Mouse (Mus musculus) ES-E14 (cell line): ENCODE measurements around the gene Chst11. TPM values are rescaled to one million over a fixed set of nuclear protein-coding genes. Genes with fewer than 3 reads are reported as not detected.

Experiments used
- DNase-seq: peaks from one replicate; pipeline ENCODE4 v3.0.0-alpha.2; 2013; ENCODE audit warnings: low read depth, low spot score
- H3K27ac ChIP-seq: 2 replicates; pipeline ENCODE4 v1.5.1; 2012; ENCODE audit warnings: low read depth, mild to moderate bottlenecking, low read length, moderate library complexity, mixed read lengths; ENCODE audit not compliant: poor library complexity, insufficient read depth, severe bottlenecking
- H3K36me3 ChIP-seq: 2 replicates; pipeline ENCODE4 v1.6.1; 2012; ENCODE audit warnings: mild to moderate bottlenecking, low read length, moderate library complexity, mixed read lengths; ENCODE audit not compliant: control insufficient read depth, poor library complexity, insufficient read depth, severe bottlenecking
- H3K4me1 ChIP-seq, 2 experiments: fragments of 150-350 bp in 1 of 2; sonication (generic) in 1 of 2; 2 replicates each; pipeline ENCODE4 v1.6.1; 2012; ENCODE audit warnings: low read length in 2 of 2, mild to moderate bottlenecking in 1 of 2, mixed read lengths in 1 of 2; ENCODE audit not compliant: control insufficient read depth in 2 of 2, insufficient read depth in 2 of 2, poor library complexity in 1 of 2
- H3K4me3 ChIP-seq, 2 experiments: fragments of 150-350 bp in 1 of 2; sonication (generic) in 1 of 2; 2 replicates each; pipeline ENCODE4 v1.5.1; 2012; ENCODE audit warnings: low read length in 2 of 2, low read depth in 1 of 2, mild to moderate bottlenecking in 1 of 2, mixed read lengths in 1 of 2; ENCODE audit not compliant: insufficient read depth in 1 of 2, poor library complexity in 1 of 2, severe bottlenecking in 1 of 2
- H3K9ac ChIP-seq: 2 replicates; pipeline ENCODE4 v1.6.1; 2012; ENCODE audit warnings: low read depth, mild to moderate bottlenecking, low read length, mixed read lengths; ENCODE audit not compliant: poor library complexity, insufficient read depth, severe bottlenecking
- H3K9me3 ChIP-seq: fragments of 150-350 bp; sonication (generic); 2 replicates; pipeline ENCODE4 v1.6.1; 2012; ENCODE audit warnings: low read depth, mild to moderate bottlenecking, low read length; ENCODE audit not compliant: control insufficient read depth, insufficient read depth
- CHD2 ChIP-seq: IDR thresholded peaks from 2 replicates; pipeline ENCODE4 v1.6.1; 2014; ENCODE audit warnings: mild to moderate bottlenecking, low read depth, low read length, inconsistent platforms
- HCFC1 ChIP-seq: IDR thresholded peaks from 2 replicates; pipeline ENCODE4 v1.6.1; 2012; ENCODE audit warnings: low read length, inconsistent platforms, borderline replicate concordance; ENCODE audit not compliant: insufficient read depth
- MAFK ChIP-seq: IDR thresholded peaks from 2 replicates; pipeline ENCODE4 v1.6.1; 2014; ENCODE audit warnings: mild to moderate bottlenecking, low read depth, low read length, inconsistent platforms; ENCODE audit not compliant: insufficient read depth
- ZC3H11A ChIP-seq: IDR thresholded peaks from 2 replicates; pipeline ENCODE4 v1.6.1; 2012; ENCODE audit warnings: low read depth, mild to moderate bottlenecking, inconsistent platforms, low read length, borderline replicate concordance
- ZNF384 ChIP-seq: IDR thresholded peaks from 2 replicates; pipeline ENCODE4 v1.6.1; 2012; ENCODE audit warnings: low read depth, low read length, inconsistent platforms
- in situ Hi-C, 2 experiments: fragments of 600-800 bp; cut with MboI; formaldehyde crosslinking; loops; one replicate each; pipeline ENCODE4 v1.15.1; 2025; ENCODE audit warnings: low sequenced_read_pairs in 2 of 2, inconsistent platforms in 1 of 2; ENCODE audit not compliant: unreplicated experiment in 2 of 2
- total RNA-seq: library from RNA; depleted of rRNA; stranded (reverse); fragments of 300-350 nt; gene quantifications from 2 replicates; pipeline ENCODE4 v1.2.3, GENCODE M21; 2012

Chst11 gene
- total RNA-seq, 1 experiment: 8.6 TPM

- TF ChIP-seq CHD2 (no peak), HCFC1 (no peak)
- H3K9ac ChIP-seq: no peak overlapping the region
- H3K27ac ChIP-seq: no peak overlapping the region
- no peaks in the 10 kb centered on the region for H3K36me3 ChIP-seq
- H3K9me3 ChIP-seq: no peaks in the 10 kb centered on the region
- peaks cover 0 to 2% of the 10 kb centered on the region in 2 experiments; a peak in 1 of 4 replicates for H3K4me1 ChIP-seq
- in situ Hi-C loops: no loop called here
- no peak overlapping the region for H3K4me3 ChIP-seq
- no peak for DNase-seq
Measured at GRCm38 (mm10) chr10:83129624-83130218, 144.4 kb downstream of the Chst11 start.

- H3K9ac ChIP-seq: no peak overlapping the region
- H3K27ac ChIP-seq: no peak overlapping the region
- no peaks in the 10 kb centered on the region for H3K36me3 ChIP-seq
- TF ChIP-seq MAFK: no peak
- no peak for TF ChIP-seq HCFC1
- no peak for TF ChIP-seq CHD2
- TF ChIP-seq ZNF384: no peak
- no peak for TF ChIP-seq ZC3H11A
- in situ Hi-C loops: no loop called here
- H3K4me1 ChIP-seq: peaks cover 0 to 4% of the 10 kb centered on the region in 2 experiments; a peak in 1 of 4 replicates
- H3K4me3 ChIP-seq: no peak overlapping the region
- H3K9me3 ChIP-seq: no peaks in the 10 kb centered on the region
- no peak for DNase-seq
Measured at GRCm38 (mm10) chr10:83130611-83131010, 145.3 kb downstream of the Chst11 start.

GRCm38 (mm10) chr10:83131884-83132283 lies 146.6 kb downstream of the Chst11 start:
- Histone ChIP-seq H3K4me3 (no peak overlapping the region), H3K9me3 (no peaks in the 10 kb centered on the region), H3K4me1 (peaks cover 0 to 4% of the 10 kb centered on the region in 2 experiments; a peak in 1 of 4 replicates), H3K36me3 (no peaks in the 10 kb centered on the region), H3K27ac (no peak overlapping the region), H3K9ac (no peak overlapping the region)
- in situ Hi-C loops: no loop called here
- TF ChIP-seq ZNF384 (no peak), MAFK (no peak), CHD2 (no peak), ZC3H11A (no peak), HCFC1 (no peak)
- DNase-seq: no peak

GRCm38 (mm10) chr10:83133866-83134570 lies 148.7 kb downstream of the Chst11 start:
- Histone ChIP-seq H3K36me3 (no peaks in the 10 kb centered on the region), H3K4me3 (no peak overlapping the region)

GRCm38 (mm10) chr10:83134896-83135295 lies 149.6 kb downstream of the Chst11 start:
- peaks cover 0 to 4% of the 10 kb centered on the region in 2 experiments; a peak in 1 of 4 replicates for H3K4me1 ChIP-seq
- no peak for DNase-seq
- in situ Hi-C loops: no loop called here

More at GRCm38 (mm10) chr10:83133866-83134570, 148.7 kb downstream of the Chst11 start:
- TF ChIP-seq MAFK (no peak), ZNF384 (no peak), HCFC1 (no peak), CHD2 (no peak), ZC3H11A (no peak)
- DNase-seq: no peak
- H3K9me3 ChIP-seq: no peaks in the 10 kb centered on the region
- H3K4me1 ChIP-seq: peaks cover 0 to 4% of the 10 kb centered on the region in 2 experiments; a peak in 1 of 4 replicates
- in situ Hi-C loops: no loop called here
- H3K27ac ChIP-seq: no peak overlapping the region
- no peak overlapping the region for H3K9ac ChIP-seq

More at GRCm38 (mm10) chr10:83134896-83135295, 149.6 kb downstream of the Chst11 start:
- H3K27ac ChIP-seq: no peak overlapping the region
- H3K4me3 ChIP-seq: no peak overlapping the region
- no peak overlapping the region for H3K9ac ChIP-seq
- no peaks in the 10 kb centered on the region for H3K36me3 ChIP-seq
- H3K9me3 ChIP-seq: no peaks in the 10 kb centered on the region
- no peak for TF ChIP-seq ZNF384
- TF ChIP-seq ZC3H11A: no peak
- no peak for TF ChIP-seq CHD2
- no peak for TF ChIP-seq MAFK
- no peak for TF ChIP-seq HCFC1
